Mouse (Mus musculus) adrenal gland, adult (tissue): Measurements from ENCODE around the gene Ncor2.
A peak's percentile ranks its signal among the peaks of the same experiment; 100 is the strongest.

Experiments
- DNase-seq, 2 experiments: peaks; one replicate each; pipeline ENCODE4 v3.0.0; 2022 to 2023; ENCODE audit warnings: low spot score in 1 of 2; ENCODE audit not compliant: inconsistent age in 2 of 2

The Ncor2 gene

GRCm38 (mm10) chr5:125132566-125133260 is 46.3 kb downstream of the Ncor2 start:
- peak in 1 of 2 experiments; percentile 53 for DNase-seq

GRCm38 (mm10) chr5:125132069-125132468 is 47.0 kb downstream of the Ncor2 start:
- peak in 1 of 2 experiments; percentile 38 for DNase-seq

DNA sequence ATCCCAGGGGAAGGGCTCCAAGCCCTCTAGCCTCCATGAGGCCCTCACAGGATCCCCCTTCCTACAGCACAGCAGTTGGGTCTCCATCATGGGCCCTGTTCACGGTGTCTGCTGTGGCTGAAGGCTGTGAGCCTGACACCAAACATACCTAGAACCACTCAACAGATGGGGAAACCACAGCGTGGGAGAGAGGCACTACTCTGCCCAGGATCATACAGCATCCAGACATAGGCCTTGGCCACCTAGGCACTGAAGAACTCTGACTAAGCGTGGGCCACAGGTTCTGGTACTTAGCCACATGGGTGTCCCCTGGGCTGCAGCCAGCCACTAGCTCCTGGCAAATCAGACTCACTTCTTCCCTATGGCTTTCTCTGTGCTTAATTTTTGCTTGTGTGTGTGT is 48.6 kb downstream of the Ncor2 start:
- DNase-seq: no peak

DNA sequence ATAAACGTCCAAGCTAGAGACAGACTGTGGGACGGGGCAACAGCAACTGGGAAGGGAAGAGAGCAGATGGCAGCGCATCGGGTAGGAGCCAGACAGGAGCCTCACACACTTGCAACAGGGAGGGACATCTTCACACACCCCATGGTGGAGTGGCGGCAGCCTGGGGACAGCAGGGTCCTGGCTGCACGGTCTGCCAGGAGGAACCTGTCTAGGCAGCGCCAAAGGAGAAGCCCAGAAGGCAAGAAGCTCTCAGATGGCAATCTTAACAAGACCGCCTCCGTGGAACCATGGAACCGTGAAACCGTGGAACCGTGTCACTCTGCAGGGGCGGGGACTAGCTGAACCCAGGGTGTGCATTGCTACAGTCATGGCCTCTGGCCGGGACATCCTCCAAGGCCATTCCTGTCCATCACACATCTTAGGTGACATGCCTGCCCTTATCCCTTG is 50.1 kb downstream of the Ncor2 start:
- peak in 1 of 2 experiments; percentile 72 for DNase-seq

DNA sequence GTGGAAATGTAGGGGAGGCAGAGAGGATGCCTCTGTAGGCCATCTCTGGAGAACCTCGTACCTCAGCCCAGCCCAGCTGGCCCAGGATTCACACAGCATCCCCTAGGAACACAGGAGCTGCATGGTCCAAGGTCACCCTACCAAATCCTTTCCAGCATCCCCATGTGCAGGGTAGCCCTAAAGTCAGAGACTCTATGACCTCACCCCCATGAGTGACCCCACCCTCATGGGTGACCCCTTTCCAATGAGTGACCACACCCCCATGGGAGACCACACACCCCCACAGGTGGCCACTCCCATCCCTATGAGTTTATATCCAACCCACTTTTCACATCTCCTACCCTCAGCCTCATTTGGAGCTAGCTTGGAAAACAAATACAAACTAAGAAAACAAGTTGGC is 51.1 kb downstream of the Ncor2 start:
- peak in 1 of 2 experiments; percentile 45 for DNase-seq

DNA sequence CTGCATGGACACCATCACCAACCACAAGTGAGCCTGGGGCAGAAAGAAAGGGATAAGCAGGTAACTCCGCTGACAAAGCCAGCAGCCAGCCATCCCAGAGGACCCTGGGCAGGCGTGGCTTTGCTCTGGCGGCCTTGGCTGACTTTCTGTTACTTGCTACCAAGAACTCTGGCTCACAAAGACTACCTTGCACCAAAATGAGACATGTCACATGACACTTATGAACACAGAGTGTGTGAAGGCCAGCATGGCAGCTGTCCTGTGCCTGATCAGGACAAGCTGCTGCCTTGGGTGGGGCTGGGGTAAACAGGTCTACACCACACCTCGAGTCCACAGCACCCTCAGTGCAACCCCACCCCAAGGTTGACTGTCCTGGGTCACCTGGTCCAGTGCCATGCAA is 51.6 kb downstream of the Ncor2 start:
- peak in 1 of 2 experiments; percentile 81 for DNase-seq

DNA sequence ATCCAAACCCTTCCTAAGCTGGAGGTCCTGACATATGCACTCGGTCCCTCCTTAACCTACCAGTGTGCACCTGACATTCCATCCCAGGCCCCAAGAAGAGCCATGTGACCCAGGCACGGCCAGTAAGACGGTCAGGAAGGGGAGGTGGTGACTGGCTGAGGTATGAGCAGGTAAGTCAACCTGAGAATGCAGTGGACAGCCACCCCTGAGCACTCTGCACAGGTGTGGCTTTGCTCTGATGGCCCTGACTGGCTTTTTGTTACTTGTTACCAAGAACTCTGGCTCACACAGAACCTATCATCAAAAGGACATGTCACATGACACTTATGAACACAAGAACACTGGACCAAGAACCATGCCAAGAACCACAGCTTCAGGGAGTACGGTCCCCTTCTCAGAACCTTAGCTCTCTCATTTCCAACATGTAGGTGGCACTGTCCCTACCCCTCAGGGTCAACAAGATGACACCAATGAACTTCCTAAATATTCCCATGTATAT is 53.0 kb downstream of the Ncor2 start:
- no peak for DNase-seq

GRCm38 (mm10) chr5:125125219-125125618 is 53.8 kb downstream of the Ncor2 start:
- peak; percentile 59 to 71 for DNase-seq

- DNase-seq: no peak
Observed at GRCm38 (mm10) chr5:125124002-125124401, 55.0 kb downstream of the Ncor2 start.

DNA sequence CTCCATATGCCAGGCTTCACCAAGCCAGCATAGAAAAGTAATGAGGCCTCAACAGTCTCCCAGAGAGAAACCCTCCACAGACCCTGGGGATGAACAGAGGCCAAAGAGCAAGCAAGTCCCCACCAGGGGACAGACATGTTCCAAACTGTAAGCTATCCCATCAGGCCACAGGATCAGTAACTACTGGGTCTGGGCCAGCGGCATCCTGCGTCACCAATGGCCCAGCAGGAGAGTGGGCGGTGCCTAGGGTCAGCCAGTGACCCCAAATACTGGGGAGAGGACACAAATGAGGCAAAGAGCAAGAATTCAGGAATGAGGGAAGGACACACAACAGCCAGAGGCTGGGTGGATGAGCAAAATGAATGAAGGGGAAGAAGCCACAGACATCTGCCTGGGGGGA is 55.8 kb downstream of the Ncor2 start:
- DNase-seq: peak in 1 of 2 experiments; percentile 56

DNA sequence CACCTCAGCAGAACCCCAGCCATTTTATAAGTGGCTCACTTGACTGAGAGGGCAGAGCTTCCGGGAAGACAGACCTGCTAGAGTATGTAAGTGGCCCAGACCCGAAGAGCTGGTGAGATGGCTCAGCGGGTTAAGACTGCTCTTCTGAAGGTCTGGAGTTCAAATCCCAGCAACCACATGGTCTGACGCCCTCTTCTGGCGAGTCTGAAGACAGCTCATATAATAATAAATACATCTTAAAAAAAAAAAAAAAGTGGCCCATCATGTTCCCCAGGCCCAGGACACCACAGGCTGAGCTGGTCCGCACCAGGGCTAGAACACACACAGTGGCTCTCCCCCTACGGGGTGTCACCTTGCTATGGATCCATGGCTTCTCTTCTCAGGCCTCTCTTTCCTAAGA is 56.5 kb downstream of the Ncor2 start:
- no peak for DNase-seq

DNA sequence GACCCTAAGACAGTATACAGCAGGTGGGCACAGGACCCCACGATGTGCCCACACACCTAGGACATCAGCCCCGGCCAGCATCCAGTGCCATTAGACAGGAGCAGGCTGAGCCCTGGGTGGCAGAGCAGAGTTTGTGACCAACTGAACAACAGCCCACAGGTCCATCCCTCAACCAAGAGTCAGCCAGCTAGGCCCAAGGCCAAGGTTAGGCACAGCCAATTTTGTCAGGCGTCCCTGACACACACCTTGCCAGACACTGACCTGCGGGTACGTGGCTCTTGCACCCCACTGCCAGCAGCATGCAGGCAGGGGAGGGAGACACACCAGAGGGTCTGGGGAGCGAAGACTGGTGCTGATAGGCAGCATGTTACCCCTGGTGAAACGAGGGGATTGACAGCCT is 57.0 kb downstream of the Ncor2 start:
- DNase-seq: peak in 1 of 2 experiments; percentile 79

- DNase-seq: peak in 1 of 2 experiments; percentile 64
Observed at GRCm38 (mm10) chr5:125120517-125121303, 58.3 kb downstream of the Ncor2 start.

DNA sequence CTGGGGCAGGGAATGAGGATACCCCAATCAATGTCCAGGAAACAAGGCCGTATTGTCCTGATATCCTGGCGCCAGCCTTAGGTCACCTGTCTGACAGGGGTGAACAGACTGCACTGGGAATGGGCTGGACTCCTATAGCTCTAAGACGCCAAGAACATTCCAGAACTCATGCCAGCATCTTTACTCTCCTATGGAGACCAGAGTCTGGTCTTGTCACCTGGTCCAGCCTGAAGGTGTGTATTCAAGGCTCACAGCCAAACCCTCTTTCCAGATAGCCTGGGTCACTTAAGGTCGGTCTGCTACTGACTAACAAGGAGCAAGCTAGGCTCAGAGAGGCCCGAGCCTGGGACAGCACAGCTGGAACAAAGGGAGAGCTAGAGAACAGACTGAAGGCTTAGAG is 61.8 kb downstream of the Ncor2 start:
- no peak for DNase-seq

GRCm38 (mm10) chr5:125113029-125113428 is 66.0 kb downstream of the Ncor2 start:
- no peak for DNase-seq

DNA sequence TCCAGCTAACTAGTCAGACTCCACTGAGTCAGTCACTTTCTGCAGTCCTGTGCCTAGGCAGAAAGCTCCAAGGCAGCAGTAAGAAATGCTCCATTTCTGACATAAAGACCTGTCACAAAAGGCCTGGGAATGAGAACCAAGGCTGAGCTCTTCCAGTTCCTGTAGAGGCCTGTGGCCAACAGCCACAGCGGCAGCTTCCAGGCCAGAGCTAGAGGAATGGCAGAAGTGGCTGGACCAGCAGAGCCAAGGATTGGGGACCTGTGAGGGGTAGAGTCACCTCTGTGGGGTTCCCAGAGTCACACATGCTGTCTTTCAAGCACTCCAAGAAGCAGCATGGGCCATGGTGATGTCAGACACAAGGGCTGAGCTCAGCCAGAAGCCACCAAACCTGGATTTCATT is 66.4 kb downstream of the Ncor2 start:
- no peak for DNase-seq

DNA sequence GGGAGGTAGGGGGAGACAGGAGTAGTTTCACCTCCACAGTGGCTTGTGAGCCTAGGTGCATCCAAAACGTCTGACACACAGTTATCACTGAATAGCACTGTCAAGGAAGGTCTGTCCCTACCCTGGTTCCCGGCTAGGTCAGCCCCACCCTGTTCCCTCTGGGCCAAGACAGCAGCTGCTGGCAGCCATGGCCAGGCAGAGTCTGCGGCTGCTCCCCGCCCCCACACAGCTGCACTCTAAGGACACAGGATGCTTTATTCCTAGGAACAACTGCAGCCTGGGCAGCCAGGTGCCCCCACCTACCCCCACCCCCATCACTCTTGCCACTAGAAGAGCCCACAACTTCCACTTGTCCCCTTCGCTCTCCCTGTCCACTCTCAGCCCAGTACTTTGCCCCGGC is 67.9 kb downstream of the Ncor2 start:
- peak in 1 of 2 experiments; percentile 54 for DNase-seq

DNA sequence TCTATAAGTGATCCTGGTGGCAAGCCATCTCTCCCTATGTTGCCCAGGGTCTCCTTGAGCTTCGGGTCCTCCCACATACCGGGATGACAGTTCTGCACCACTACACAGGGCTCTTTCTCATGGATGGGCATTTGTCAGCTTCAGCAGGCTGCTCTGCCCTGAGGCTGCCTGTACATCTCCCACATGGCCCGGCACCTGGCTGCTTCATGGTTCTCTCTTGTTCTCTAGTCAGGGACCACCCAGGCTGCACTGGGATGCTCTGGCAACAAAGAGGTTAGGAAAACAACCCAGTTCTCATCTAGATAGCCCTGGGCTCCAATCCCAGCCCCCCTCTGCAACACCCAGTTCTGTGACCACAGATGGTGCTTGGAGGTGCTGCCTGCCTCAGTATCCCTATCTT is 68.3 kb downstream of the Ncor2 start:
- no peak for DNase-seq

DNA sequence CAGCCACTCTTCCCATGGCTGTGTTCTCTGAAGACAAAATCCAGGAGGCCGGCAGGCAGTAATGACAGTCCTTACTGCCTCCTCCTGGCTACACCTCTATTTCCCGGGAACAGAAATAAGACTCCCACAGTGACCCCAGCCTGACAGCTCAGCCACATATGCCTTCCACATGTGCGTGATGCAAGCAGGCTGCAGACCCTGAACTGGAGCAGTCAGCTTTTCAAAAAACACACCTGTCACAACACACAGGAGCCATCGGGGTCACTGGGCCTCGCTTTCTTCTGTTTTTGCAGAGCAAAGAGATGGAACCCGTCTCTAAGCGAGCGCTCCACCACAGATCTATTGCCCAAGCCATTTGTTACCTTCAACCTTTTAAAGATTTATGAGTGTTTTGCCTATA is 68.8 kb downstream of the Ncor2 start:
- DNase-seq: no peak

GRCm38 (mm10) chr5:125107011-125107651 is 71.9 kb downstream of the Ncor2 start:
- DNase-seq: peak; percentile 67 to 87

DNA sequence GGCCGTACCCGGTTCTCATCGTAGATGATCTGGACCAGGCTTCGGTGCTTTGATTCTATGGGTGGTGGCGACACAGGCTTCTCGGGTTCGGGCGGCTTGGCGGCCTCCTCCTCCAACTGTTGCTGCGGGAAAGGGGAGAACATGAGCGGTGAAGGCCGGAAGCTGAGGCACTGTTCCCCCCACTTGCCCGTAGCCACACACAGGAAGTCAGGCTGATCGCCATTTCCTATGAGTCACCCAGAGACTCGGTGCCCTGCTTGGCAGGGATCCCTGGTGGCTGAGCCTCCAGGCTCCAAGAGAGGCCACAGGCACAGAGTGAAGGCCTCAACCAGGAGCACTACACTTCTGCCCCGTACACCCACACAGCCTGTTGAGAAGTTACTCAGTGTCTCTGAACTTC is 72.8 kb downstream of the Ncor2 start:
- DNase-seq: peak; percentile 84 to 92

GRCm38 (mm10) chr5:125104841-125105240 is 74.2 kb downstream of the Ncor2 start:
- DNase-seq: no peak
